Mouse (Mus musculus) telencephalon, adult 2 months (tissue): ENCODE results near the gene B3glct.

Experiments
- DNase-seq: peaks from one replicate; pipeline ENCODE4 v3.0.0-alpha.2; 2011; ENCODE audit warnings: low read depth, low spot score

B3glct gene

GRCm38 (mm10) chr5:149748640-149749580 lies 70.9 kb downstream of the B3glct start:
- no peak for DNase-seq

GRCm38 (mm10) chr5:149751861-149752260 lies 73.8 kb downstream of the B3glct start:
- no peak for DNase-seq

GRCm38 (mm10) chr5:149753073-149753472 lies 75.0 kb downstream of the B3glct start:
- no peak for DNase-seq

- no peak for DNase-seq
Measured at GRCm38 (mm10) chr5:149767116-149767515, 89.1 kb downstream of the B3glct start.

GRCm38 (mm10) chr5:149767651-149768301 lies 89.7 kb downstream of the B3glct start:
- no peak for DNase-seq

- no peak for DNase-seq
Measured at GRCm38 (mm10) chr5:149769666-149770065, 91.6 kb downstream of the B3glct start.

GRCm38 (mm10) chr5:149776038-149776437 lies 98.0 kb downstream of the B3glct start:
- no peak for DNase-seq

GRCm38 (mm10) chr5:149779740-149780139 lies 101.7 kb downstream of the B3glct start:
- DNase-seq, result no peak

- DNase-seq, result no peak
Measured at GRCm38 (mm10) chr5:149780411-149780810, 102.4 kb downstream of the B3glct start.

- no peak for DNase-seq
Measured at GRCm38 (mm10) chr5:149790087-149790486, 112.1 kb downstream of the B3glct start.

- no peak for DNase-seq
Measured at GRCm38 (mm10) chr5:149810071-149810470, 132.0 kb downstream of the B3glct start.

- no peak for DNase-seq
Measured at GRCm38 (mm10) chr5:149811835-149812234, 133.8 kb downstream of the B3glct start.
